Mouse (Mus musculus): ENCODE measurements around the gene Zfp973. TPM values are rescaled to one million over a fixed set of nuclear protein-coding genes. Genes with fewer than 3 reads are reported as not detected.

Zfp973 gene
- 58.1 TPM for polyA plus RNA-seq (2014; fragmentation: Illumina TruSeq; extraction: RNeasy Lipid Tissue Mini Kit (QIAGEN cat#74804); ENCODE audit: low read depth, low replicate concordance)

DNA sequence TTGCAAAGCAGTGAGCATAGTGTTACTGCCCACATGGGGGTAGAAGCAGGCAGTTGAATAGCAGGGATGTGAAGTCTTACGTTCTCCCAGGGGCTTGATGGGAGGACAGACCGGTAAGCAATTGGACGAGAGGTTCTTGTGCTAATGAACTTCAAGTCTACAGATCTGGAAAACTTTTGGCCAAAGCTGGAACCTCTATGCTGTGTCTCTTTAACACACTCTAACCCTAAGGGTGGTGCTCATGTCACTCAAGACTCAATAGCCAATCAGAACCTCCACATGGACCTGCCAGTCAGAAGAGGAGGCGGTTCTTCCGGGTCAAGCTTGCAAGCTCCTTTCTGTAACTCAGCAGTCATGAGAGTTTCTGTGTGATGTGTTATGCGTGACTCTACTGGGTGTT lies at the start of gene Zfp973:
TSS of gene Zfp973 (plus strand) at position 301 of the 400 bp plus-strand sequence.

DNA sequence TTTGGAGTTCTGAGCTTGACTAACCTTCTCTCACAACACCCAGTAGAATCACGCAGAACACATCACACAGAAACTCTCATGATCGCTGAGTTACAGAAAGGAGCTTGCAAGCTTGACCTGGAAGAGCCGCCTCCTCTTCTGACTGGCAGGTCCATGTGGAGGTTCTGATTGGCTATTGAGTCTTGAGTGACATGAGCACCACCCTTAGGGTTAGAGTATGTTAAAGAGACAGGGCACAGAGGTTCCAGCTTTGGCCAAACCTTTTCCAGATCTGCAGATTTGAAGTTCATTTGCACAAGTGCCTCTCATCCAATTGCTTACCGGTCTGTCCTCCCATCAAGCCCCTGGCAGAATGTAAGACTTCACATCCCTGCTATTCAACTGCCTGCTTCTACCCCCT lies 34.1 kb upstream of the Zfp973 start, which contains the start of gene Gm14308:
TSS of gene Gm14308 (minus strand) at position 101 of the 400 bp plus-strand sequence.

DNA sequence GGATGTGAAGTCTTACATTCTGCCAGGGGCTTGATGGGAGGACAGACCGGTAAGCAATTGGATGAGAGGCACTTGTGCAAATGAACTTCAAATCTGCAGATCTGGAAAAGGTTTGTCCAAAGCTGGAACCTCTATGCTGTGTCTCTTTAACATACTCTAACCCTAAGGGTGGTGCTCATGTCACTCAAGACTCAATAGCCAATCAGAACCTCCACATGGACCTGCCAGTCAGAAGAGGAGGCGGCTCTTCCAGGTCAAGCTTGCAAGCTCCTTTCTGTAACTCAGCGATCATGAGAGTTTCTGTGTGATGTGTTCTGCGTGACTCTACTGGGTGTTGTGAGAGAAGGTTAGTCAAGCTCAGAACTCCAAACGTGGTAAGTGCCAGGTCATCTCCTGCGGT lies 37.7 kb downstream of the Zfp973 start, which contains the start of gene Gm14305:
TSS of gene Gm14305 (plus strand) at position 278 of the 400 bp plus-strand sequence.

Other genes starting within 250 kb of the Zfp973 start
- gene Gm14435, start 246.9 kb upstream of the Zfp973 start, polyA plus RNA-seq (2014; fragmentation: Illumina TruSeq; extraction: RNeasy Lipid Tissue Mini Kit (QIAGEN cat#74804); ENCODE audit: low read depth, low replicate concordance): 7.8 TPM
- 1.3 TPM for gene Gm14434, start 183.7 kb upstream of the Zfp973 start, polyA plus RNA-seq (2014; fragmentation: Illumina TruSeq; extraction: RNeasy Lipid Tissue Mini Kit (QIAGEN cat#74804); ENCODE audit: low read depth, low replicate concordance)
- gene Zfp967, start 149.5 kb upstream of the Zfp973 start, polyA plus RNA-seq (2014; fragmentation: Illumina TruSeq; extraction: RNeasy Lipid Tissue Mini Kit (QIAGEN cat#74804); ENCODE audit: low read depth, low replicate concordance): not detected
- 13.3 TPM for gene Gm14308, start 34.2 kb upstream of the Zfp973 start, polyA plus RNA-seq (2014; fragmentation: Illumina TruSeq; extraction: RNeasy Lipid Tissue Mini Kit (QIAGEN cat#74804); ENCODE audit: low read depth, low replicate concordance)
- 82.5 TPM for gene Gm14305, start 37.8 kb downstream of the Zfp973 start, polyA plus RNA-seq (2014; fragmentation: Illumina TruSeq; extraction: RNeasy Lipid Tissue Mini Kit (QIAGEN cat#74804); ENCODE audit: low read depth, low replicate concordance)
- gene Gm14295, start 128.1 kb downstream of the Zfp973 start, polyA plus RNA-seq (2014; fragmentation: Illumina TruSeq; extraction: RNeasy Lipid Tissue Mini Kit (QIAGEN cat#74804); ENCODE audit: low read depth, low replicate concordance): 47.5 TPM
- gene Gm14408, start 160.6 kb downstream of the Zfp973 start, polyA plus RNA-seq (2014; fragmentation: Illumina TruSeq; extraction: RNeasy Lipid Tissue Mini Kit (QIAGEN cat#74804); ENCODE audit: low read depth, low replicate concordance): not detected